Mouse (Mus musculus): ENCODE measurements around the gene Cdkn1c. TPM values are rescaled to one million over a fixed set of nuclear protein-coding genes. Genes with fewer than 3 reads are reported as not detected.

The Cdkn1c gene
- total and polyA plus RNA-seq, 2 experiments from 2014 or later = 107 to 111 TPM

- peak overlapping the region; percentile 57 for H3K4me2 ChIP-seq (ENCODE audit: low read depth, low read length, poor library complexity, severe bottlenecking)
- H3K9ac ChIP-seq (replicated peaks; ENCODE audit: low read length, poor library complexity, severe bottlenecking) = peak overlapping the region; percentile 59
- peaks cover 3% of the 10 kb centered on the region; the same call in 1 of the 2 replicates for H3K27me3 ChIP-seq (ENCODE audit: insufficient read depth, low read length)
- no peaks in the 10 kb centered on the region for H3K36me3 ChIP-seq (ENCODE audit: insufficient read depth, low read length)
- no peak overlapping the region for H3K27ac ChIP-seq (ENCODE audit: low read depth, low read length)
- DNase-seq (ENCODE audit: low spot score) = no peak
- H3K9me3 ChIP-seq (ENCODE audit: low read length) = no peaks in the 10 kb centered on the region
- TF ChIP-seq CTCF (IDR thresholded peaks at IDR 0.05) = 0 out of 2 replicates have a peak, but pooled peaks have one; percentile 7
- H3K4me3 ChIP-seq (ENCODE audit: low read depth, low read length) = peak overlapping the region; percentile 32
- 0 out of 2 replicates have a peak, but pooled peaks have one; percentile 31 for ATAC-seq (ENCODE audit: low FRiP score)
- WGBS = 10% methylated on average over 37 of the region's 53 CpGs
- H3K4me1 ChIP-seq (ENCODE audit: insufficient read depth, low read length) = no peaks in the 10 kb centered on the region; the same call in 1 of the 2 replicates
Measured at GRCm38 (mm10) chr7:143445651-143446460, 15.0 kb downstream of the Cdkn1c start.

GRCm38 (mm10) chr7:143444955-143445648, 15.7 kb downstream of the Cdkn1c start:
- H3K4me2 ChIP-seq (ENCODE audit: low read depth, low read length, poor library complexity, severe bottlenecking) = peak overlapping the region; percentile 57
- H3K9me3 ChIP-seq (ENCODE audit: low read length) = no peaks in the 10 kb centered on the region
- peaks cover 3% of the 10 kb centered on the region; the same call in 1 of the 2 replicates for H3K27me3 ChIP-seq (ENCODE audit: insufficient read depth, low read length)
- no peaks in the 10 kb centered on the region; the same call in 1 of the 2 replicates for H3K4me1 ChIP-seq (ENCODE audit: insufficient read depth, low read length)
- ATAC-seq (ENCODE audit: low FRiP score) (0 out of 2 replicates have a peak, but pooled peaks have one; percentile 34), DNase-seq (ENCODE audit: low spot score) (peak; percentile 48)
- no peak for TF ChIP-seq CTCF (IDR thresholded peaks at IDR 0.05)
- WGBS = 3% methylated on average over 54 of the region's 55 CpGs
- peak overlapping the region; percentile 32 for H3K4me3 ChIP-seq (ENCODE audit: low read depth, low read length)
- peak overlapping the region; percentile 59 for H3K9ac ChIP-seq (replicated peaks; ENCODE audit: low read length, poor library complexity, severe bottlenecking)
- H3K27ac ChIP-seq (ENCODE audit: low read depth, low read length) = no peak overlapping the region
- H3K36me3 ChIP-seq (ENCODE audit: insufficient read depth, low read length) = no peaks in the 10 kb centered on the region

GRCm38 (mm10) chr7:143444580-143444954, 16.3 kb downstream of the Cdkn1c start:
- ATAC-seq (ENCODE audit: low FRiP score) (no peak), DNase-seq (ENCODE audit: low spot score) (no peak)
- TF ChIP-seq CTCF (IDR thresholded peaks at IDR 0.05) = no peak
- Histone ChIP-seq H3K27ac (ENCODE audit: low read depth, low read length) (no peak overlapping the region), H3K4me3 (ENCODE audit: low read depth, low read length) (no peak overlapping the region), H3K9ac (replicated peaks; ENCODE audit: low read length, poor library complexity, severe bottlenecking) (no peak overlapping the region), H3K36me3 (ENCODE audit: insufficient read depth, low read length) (no peaks in the 10 kb centered on the region), H3K4me1 (ENCODE audit: insufficient read depth, low read length) (no peaks in the 10 kb centered on the region; the same call in 1 of the 2 replicates), H3K9me3 (ENCODE audit: low read length) (no peaks in the 10 kb centered on the region), H3K27me3 (ENCODE audit: insufficient read depth, low read length) (peaks cover 3% of the 10 kb centered on the region; the same call in 1 of the 2 replicates), H3K4me2 (ENCODE audit: low read depth, low read length, poor library complexity, severe bottlenecking) (no peak overlapping the region)
- WGBS = 42% methylated on average over 8 of the region's 8 CpGs

- Histone ChIP-seq H3K27me3 (ENCODE audit: insufficient read depth, low read length) (peaks cover 2% of the 10 kb centered on the region; the same call in 1 of the 2 replicates), H3K36me3 (ENCODE audit: insufficient read depth, low read length) (no peaks in the 10 kb centered on the region), H3K4me2 (ENCODE audit: low read depth, low read length, poor library complexity, severe bottlenecking) (no peak overlapping the region), H3K9ac (replicated peaks; ENCODE audit: low read length, poor library complexity, severe bottlenecking) (no peak overlapping the region), H3K27ac (ENCODE audit: low read depth, low read length) (no peak overlapping the region), H3K4me1 (ENCODE audit: insufficient read depth, low read length) (peaks cover 3% of the 10 kb centered on the region; the same call in 1 of the 2 replicates), H3K4me3 (ENCODE audit: low read depth, low read length) (no peak overlapping the region), H3K9me3 (ENCODE audit: low read length) (no peaks in the 10 kb centered on the region)
- ATAC-seq (ENCODE audit: low FRiP score) = no peak
- TF ChIP-seq CTCF (IDR thresholded peaks at IDR 0.05) = no peak
- no peak for DNase-seq (ENCODE audit: low spot score)
- whole genome bisulfite sequencing = 69% methylated on average over 1 of the region's 1 CpGs
Measured at GRCm38 (mm10) chr7:143438965-143439364, 21.9 kb downstream of the Cdkn1c start.

- no peak for TF ChIP-seq CTCF (IDR thresholded peaks at IDR 0.05)
- under 1% methylated on average over 38 of the region's 63 CpGs for WGBS
- Histone ChIP-seq H3K4me2 (ENCODE audit: low read depth, low read length, poor library complexity, severe bottlenecking) (peak overlapping the region; percentile 95), H3K9me3 (ENCODE audit: low read length) (no peaks in the 10 kb centered on the region), H3K4me1 (ENCODE audit: insufficient read depth, low read length) (peaks cover 3% of the 10 kb centered on the region; the same call in 1 of the 2 replicates), H3K27me3 (ENCODE audit: insufficient read depth, low read length) (peaks cover 3% of the 10 kb centered on the region; the same call in 1 of the 2 replicates), H3K36me3 (ENCODE audit: insufficient read depth, low read length) (no peaks in the 10 kb centered on the region), H3K27ac (ENCODE audit: low read depth, low read length) (0 out of 2 replicates have a peak overlapping the region, but pooled peaks have one; percentile 26), H3K9ac (replicated peaks; ENCODE audit: low read length, poor library complexity, severe bottlenecking) (peak overlapping the region; percentile 84), H3K4me3 (ENCODE audit: low read depth, low read length) (peak overlapping the region; percentile 47)
- DNase-seq (ENCODE audit: low spot score) = peak; percentile 41
- peak; percentile 74 for ATAC-seq (ENCODE audit: low FRiP score)
Measured at GRCm38 (mm10) chr7:143437894-143438581, 22.8 kb downstream of the Cdkn1c start.

Measured in midbrain, postnatal 0 days (tissue).